Mouse (Mus musculus) bone marrow macrophage, adult 2 months (primary cell): ENCODE results near the gene Calml3.

Experiments used
- CTCF ChIP-seq: IDR thresholded peaks from 2 replicates; pipeline ENCODE4 v1.5.1; 2012; ENCODE audit warnings: low read depth, mild to moderate bottlenecking, low read length, moderate library complexity
- POLR2A ChIP-seq: IDR thresholded peaks from 2 replicates; pipeline ENCODE4 v1.6.1; 2012; ENCODE audit warnings: mild to moderate bottlenecking, low read depth, low read length, borderline replicate concordance

GRCm38 (mm10) chr13:3831546-3831945, 27.4 kb upstream of the Calml3 start:
- TF ChIP-seq CTCF (no peak), POLR2A (no peak)
